Mouse (Mus musculus) left cerebral cortex, adult 2 months (tissue): ENCODE results near the gene Tmtc1. TPM values are rescaled to one million over a fixed set of nuclear protein-coding genes. Genes with fewer than 3 reads are reported as not detected.

Experiments
- DNase-seq, 2 experiments: peaks; one replicate each; pipeline ENCODE4 v3.0.0; 2021 to 2022; ENCODE audit warnings: low spot score in 2 of 2, mixed read lengths in 1 of 2; ENCODE audit errors: extremely low spot score in 1 of 2
- H3K27ac ChIP-seq: fragments of 200-600 bp; 2 replicates; pipeline ENCODE4 v1.8.1; 2022
- H3K4me3 ChIP-seq: fragments of 200-600 bp; 2 replicates; pipeline ENCODE4 v1.8.1; 2022
- CTCF ChIP-seq: fragments of 200-600 bp; IDR thresholded peaks from 2 replicates; pipeline ENCODE4 v1.8.1; 2022; ENCODE audit warnings: antibody characterized with exemption, mild to moderate bottlenecking, moderate library complexity
- intact Hi-C: fragments of 180-260 bp; cut with DNase I; formaldehyde crosslinking; loops from one replicate; pipeline ENCODE4 v1.15.1; 2025
- total RNA-seq, 2 experiments: library from RNA; stranded (reverse); gene quantifications; 2 replicates each; pipeline ENCODE4 v1.2.3; 2021

The Tmtc1 gene
- total RNA-seq, 2 experiments from 2014 or later = 58.7 to 60.1 TPM

GRCm38 (mm10) chr6:148416597-148416996 lies 27.6 kb downstream of the Tmtc1 start:
- Histone ChIP-seq H3K27ac (no peak overlapping the region), H3K4me3 (no peak overlapping the region)
- intact Hi-C loops = no loop called here
- TF ChIP-seq CTCF = no peak
- DNase-seq = no peak

- TF ChIP-seq CTCF = peak; percentile 16
These were observed 30.6 kb downstream of the Tmtc1 start for GRCm38 (mm10) chr6:148413638-148414037.

GRCm38 (mm10) chr6:148406792-148407490 lies 37.2 kb downstream of the Tmtc1 start:
- H3K4me3 ChIP-seq = no peak overlapping the region
- no peak for DNase-seq
- no peak for TF ChIP-seq CTCF
- intact Hi-C loops = no loop called here
- no peak overlapping the region for H3K27ac ChIP-seq

More at GRCm38 (mm10) chr6:148413638-148414037, 30.6 kb downstream of the Tmtc1 start:
- H3K4me3 ChIP-seq = no peak overlapping the region
- H3K27ac ChIP-seq = no peak overlapping the region
- intact Hi-C loops = no loop called here
- DNase-seq = no peak

GRCm38 (mm10) chr6:148405599-148405998 lies 38.6 kb downstream of the Tmtc1 start:
- intact Hi-C loops = no loop called here
- Histone ChIP-seq H3K27ac (no peak overlapping the region), H3K4me3 (no peak overlapping the region)
- no peak for TF ChIP-seq CTCF
- DNase-seq = no peak

GRCm38 (mm10) chr6:148404500-148404899 lies 39.7 kb downstream of the Tmtc1 start:
- intact Hi-C loops = no loop called here
- Histone ChIP-seq H3K4me3 (no peak overlapping the region), H3K27ac (peak overlapping the region; percentile 26; the same call in 1 of the 2 replicates)
- no peak for TF ChIP-seq CTCF
- DNase-seq = no peak

- no peak for TF ChIP-seq CTCF
- peak overlapping the region; percentile 26; the same call in 1 of the 2 replicates for H3K27ac ChIP-seq
- no peak overlapping the region for H3K4me3 ChIP-seq
- intact Hi-C loops = no loop called here
- no peak for DNase-seq
These were observed 40.4 kb downstream of the Tmtc1 start for GRCm38 (mm10) chr6:148403761-148404160.

- Histone ChIP-seq H3K27ac (no peak overlapping the region), H3K4me3 (no peak overlapping the region)
- no peak for TF ChIP-seq CTCF
- DNase-seq = no peak
- intact Hi-C loops = no loop called here
These were observed 43.2 kb downstream of the Tmtc1 start for GRCm38 (mm10) chr6:148401031-148401430.

- TF ChIP-seq CTCF = no peak
- Histone ChIP-seq H3K27ac (no peak overlapping the region), H3K4me3 (no peak overlapping the region)
- DNase-seq = no peak
- intact Hi-C loops = no loop called here
These were observed 44.6 kb downstream of the Tmtc1 start for GRCm38 (mm10) chr6:148399541-148399940.

GRCm38 (mm10) chr6:148398888-148399287 lies 45.3 kb downstream of the Tmtc1 start:
- TF ChIP-seq CTCF = no peak
- H3K27ac ChIP-seq = no peak overlapping the region
- intact Hi-C loops = no loop called here

GRCm38 (mm10) chr6:148397270-148397669 lies 46.9 kb downstream of the Tmtc1 start:
- TF ChIP-seq CTCF = no peak
- no peak for DNase-seq
- intact Hi-C loops = no loop called here
- Histone ChIP-seq H3K4me3 (no peak overlapping the region), H3K27ac (no peak overlapping the region)

More at GRCm38 (mm10) chr6:148398888-148399287, 45.3 kb downstream of the Tmtc1 start:
- no peak for DNase-seq
- no peak overlapping the region for H3K4me3 ChIP-seq

GRCm38 (mm10) chr6:148395272-148395671 lies 48.9 kb downstream of the Tmtc1 start:
- intact Hi-C loops = no loop called here
- TF ChIP-seq CTCF = peak; percentile 34

GRCm38 (mm10) chr6:148394294-148394693 lies 49.9 kb downstream of the Tmtc1 start:
- Histone ChIP-seq H3K4me3 (no peak overlapping the region), H3K27ac (no peak overlapping the region)
- no peak for TF ChIP-seq CTCF
- intact Hi-C loops = no loop called here
- no peak for DNase-seq

More at GRCm38 (mm10) chr6:148395272-148395671, 48.9 kb downstream of the Tmtc1 start:
- no peak for DNase-seq
- no peak overlapping the region for H3K4me3 ChIP-seq
- no peak overlapping the region for H3K27ac ChIP-seq

GRCm38 (mm10) chr6:148392147-148392546 lies 52.0 kb downstream of the Tmtc1 start:
- intact Hi-C loops = no loop called here
- TF ChIP-seq CTCF = no peak
- H3K4me3 ChIP-seq = no peak overlapping the region
- no peak for DNase-seq
- peak overlapping the region; percentile 36; the same call in 1 of the 2 replicates for H3K27ac ChIP-seq
